Mouse (Mus musculus): ENCODE results near the gene Nsun4. TPM values are rescaled to one million over a fixed set of nuclear protein-coding genes. Genes with fewer than 3 reads are reported as not detected.

The Nsun4 gene
- polyA plus RNA-seq, 1 experiment from 2014 or later, result 30.5 TPM

Other genes starting within 250 kb of the Nsun4 start
- 6.8 and 8.0 TPM in 2 replicates for gene Mob3c, start 225.8 kb downstream of the Nsun4 start, polyA plus RNA-seq (2014; fragmentation: Nextera tagmentation; extraction: Ambion mirVana)
- 16.2 and 16.7 TPM in 2 replicates for gene Mknk1, start 214.7 kb downstream of the Nsun4 start, polyA plus RNA-seq (2014; fragmentation: Nextera tagmentation; extraction: Ambion mirVana)
- not detected in 2 replicates for gene Kncn, start 169.5 kb downstream of the Nsun4 start, polyA plus RNA-seq (2014; fragmentation: Nextera tagmentation; extraction: Ambion mirVana)
- gene 6430628N08Rik, start 163.2 kb downstream of the Nsun4 start, polyA plus RNA-seq (2014; fragmentation: Nextera tagmentation; extraction: Ambion mirVana), result not detected in 2 replicates
- not detected in 2 replicates for gene Dmbx1, start 114.0 kb downstream of the Nsun4 start, polyA plus RNA-seq (2014; fragmentation: Nextera tagmentation; extraction: Ambion mirVana)
- gene Faah, start 36.0 kb downstream of the Nsun4 start, polyA plus RNA-seq (2014; fragmentation: Nextera tagmentation; extraction: Ambion mirVana), result 1.1 and 1.9 TPM in 2 replicates
- 1,366 and 1,395 TPM in 2 replicates for gene Uqcrh, start 21.2 kb upstream of the Nsun4 start, polyA plus RNA-seq (2014; fragmentation: Nextera tagmentation; extraction: Ambion mirVana)
- 54.1 and 55.9 TPM in 2 replicates for gene Lrrc41, start 21.4 kb upstream of the Nsun4 start, polyA plus RNA-seq (2014; fragmentation: Nextera tagmentation; extraction: Ambion mirVana)
- gene Rad54l, start 69.8 kb upstream of the Nsun4 start, polyA plus RNA-seq (2014; fragmentation: Nextera tagmentation; extraction: Ambion mirVana), result 18.0 and 19.7 TPM in 2 replicates
- 66.3 and 66.4 TPM in 2 replicates for gene Pomgnt1, start 70.0 kb upstream of the Nsun4 start, polyA plus RNA-seq (2014; fragmentation: Nextera tagmentation; extraction: Ambion mirVana)
- 2.2 and 2.7 TPM in 2 replicates for gene Lurap1, start 97.5 kb upstream of the Nsun4 start, polyA plus RNA-seq (2014; fragmentation: Nextera tagmentation; extraction: Ambion mirVana)
- gene Tspan1, start 113.7 kb upstream of the Nsun4 start, polyA plus RNA-seq (2014; fragmentation: Nextera tagmentation; extraction: Ambion mirVana), result 0.19 TPM in 1 of 2 replicates, not detected in the other
- not detected in 2 replicates for gene 1700042G07Rik, start 119.5 kb upstream of the Nsun4 start, polyA plus RNA-seq (2014; fragmentation: Nextera tagmentation; extraction: Ambion mirVana)
- not detected in 2 replicates for gene Gm49337, start 119.5 kb upstream of the Nsun4 start, polyA plus RNA-seq (2014; fragmentation: Nextera tagmentation; extraction: Ambion mirVana)
- gene Pik3r3, start 167.7 kb upstream of the Nsun4 start, polyA plus RNA-seq (2014; fragmentation: Nextera tagmentation; extraction: Ambion mirVana), result 14.6 and 16.7 TPM in 2 replicates

Data from heart, embryonic 14.5 days (tissue).